Mouse (Mus musculus) heart, postnatal 0 days (tissue): ENCODE data around the gene Plekha6.

Experiments used
- CTCF ChIP-seq: IDR thresholded peaks from 2 replicates; pipeline ENCODE4 v1.5.1; 2016; ENCODE audit warnings: antibody characterized with exemption, control low read depth, low read depth
- EP300 ChIP-seq: IDR thresholded peaks from 2 replicates; pipeline ENCODE4 v1.6.1; 2016; ENCODE audit warnings: antibody characterized with exemption, low read depth

DNA sequence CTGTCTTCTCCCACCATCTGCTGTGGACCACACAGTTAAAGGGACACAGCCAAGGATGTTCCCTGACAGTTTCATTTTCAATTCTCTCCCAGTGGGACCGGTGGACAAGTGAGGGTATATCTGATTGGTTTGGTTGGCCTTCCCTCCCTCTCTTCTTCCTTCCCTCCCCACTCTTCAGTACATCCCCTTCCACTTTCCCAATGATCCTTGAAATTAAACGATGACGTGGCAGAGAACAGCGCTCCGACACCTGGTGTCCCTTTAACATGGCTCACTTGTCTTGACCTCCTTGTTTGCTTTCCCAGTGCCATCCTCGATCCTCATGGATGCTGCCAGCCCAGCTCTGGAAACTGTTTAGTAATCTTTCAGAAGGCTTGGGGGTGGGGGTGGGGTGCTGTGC is 114.5 kb downstream of the Plekha6 start:
- TF ChIP-seq CTCF (no peak), EP300 (no peak)
